Mouse (Mus musculus): ENCODE measurements at regions not wholly inside any gene's neighbourhood (a gene's known extent, or its start where the extent isn't known, plus 50 kb on each side); places are given as distances from the start of the nearest gene placed in this dataset.

- TF ChIP-seq CTCF (IDR thresholded peaks at IDR 0.05; ENCODE audit: control insufficient read depth, insufficient read depth, insufficient read length) = no peak
- TF ChIP-seq CEBPB (IDR thresholded peaks at IDR 0.05; ENCODE audit: low read depth) = no peak
- TF ChIP-seq USF1 (IDR thresholded peaks at IDR 0.05; ENCODE audit: low read depth) = no peak
- no peak for TF ChIP-seq MYOD1 (IDR thresholded peaks at IDR 0.05; ENCODE audit: control insufficient read depth, insufficient read length, low read depth)
- TF ChIP-seq MYOG (IDR thresholded peaks at IDR 0.05; ENCODE audit: control insufficient read depth, extremely low read depth, insufficient read length) = no peak
- no peak for TF ChIP-seq MAX (IDR thresholded peaks at IDR 0.05)
Observed at GRCm38 (mm10) chr2:133113642-133114041, 167.9 kb upstream of the Fermt1 start.
